ENCODE assay signal across 7 mouse cellular contexts in the genomic region with DNA sequence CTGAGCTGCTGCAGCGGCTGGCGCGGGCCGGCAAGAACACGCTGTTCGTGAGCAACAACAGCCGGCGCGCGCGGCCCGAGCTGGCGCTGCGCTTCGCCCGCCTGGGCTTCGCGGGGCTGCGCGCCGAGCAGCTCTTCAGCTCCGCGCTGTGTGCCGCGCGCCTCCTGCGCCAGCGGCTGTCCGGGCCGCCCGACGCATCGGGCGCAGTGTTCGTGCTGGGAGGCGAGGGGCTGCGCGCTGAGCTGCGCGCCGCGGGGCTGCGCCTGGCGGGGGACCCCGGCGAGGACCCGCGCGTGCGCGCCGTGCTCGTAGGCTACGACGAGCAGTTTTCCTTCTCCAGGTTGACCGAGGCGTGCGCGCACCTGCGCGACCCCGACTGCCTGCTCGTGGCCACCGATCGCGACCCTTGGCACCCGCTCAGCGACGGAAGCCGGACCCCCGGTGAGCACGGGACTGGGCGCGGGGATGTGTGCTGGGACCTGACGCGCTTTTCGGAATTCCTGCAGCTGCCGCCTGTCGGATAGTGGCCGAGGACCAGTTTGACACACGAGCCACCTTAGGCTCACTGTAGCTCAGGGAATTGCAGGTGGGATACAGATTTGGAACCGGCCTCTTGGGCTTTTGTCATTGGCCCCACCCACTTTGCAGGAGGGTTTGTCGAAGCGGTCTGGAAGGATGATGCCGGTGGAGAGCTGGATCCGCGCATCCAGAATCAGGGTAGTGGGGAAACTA. TPM values are rescaled to one million over a fixed set of nuclear protein-coding genes. Genes with fewer than 3 reads are reported as not detected.
DNase-seq lines count a peak whose midpoint lies in the region; ATAC-seq and TF ChIP-seq lines count a peak whose summit lies in the region.

No protein-coding gene starts in this region.

- peak overlapping the region; percentile 83 for H3K9ac ChIP-seq in forebrain, postnatal 0 days
- H3K9ac ChIP-seq in limb, embryonic 15.5 days: peak overlapping the region; percentile 80

- H3K27ac ChIP-seq in forebrain, postnatal 0 days (ENCODE audit: low read depth, low read length): peak overlapping the region; percentile 98
- peak overlapping the region; percentile 93 for H3K27ac ChIP-seq in limb, embryonic 15.5 days

- peak; percentile 46 for DNase-seq in retina, embryonic 14.5 days (ENCODE audit: low spot score)
- DNase-seq in retina, postnatal 1 day: no peak
- peak; percentile 73 for DNase-seq in cerebellum, adult 8-10 months
- DNase-seq in forebrain, postnatal 0 days: peak; percentile 85
- peak; percentile 45 to 58 for DNase-seq in right cerebral cortex, adult 2 months (ENCODE audit: low spot score in 2 of 2)
- no peak for DNase-seq in T-cell, adult 2 months (ENCODE audit: low spot score)

- H3K4me1 ChIP-seq in forebrain, postnatal 0 days (ENCODE audit: insufficient read depth): peaks cover 25% of the 10 kb centered on the region
- H3K4me1 ChIP-seq in limb, embryonic 15.5 days: peaks cover 37% of the 10 kb centered on the region

- WGBS in forebrain, postnatal 0 days: under 1% methylated on average over 80 of the region's 87 CpGs
- WGBS in limb, embryonic 15.5 days: under 1% methylated on average over 78 of the region's 87 CpGs

- no peaks in the 10 kb centered on the region for H3K27me3 ChIP-seq in forebrain, postnatal 0 days (ENCODE audit: insufficient read depth, low read length)
- H3K27me3 ChIP-seq in limb, embryonic 15.5 days: no peaks in the 10 kb centered on the region

- no peak for TF ChIP-seq CTCF in forebrain, postnatal 0 days (IDR thresholded peaks at IDR 0.05; ENCODE audit: low read depth)

- peak overlapping the region; percentile 84 for H3K4me2 ChIP-seq in forebrain, postnatal 0 days (ENCODE audit: low read depth)
- peak overlapping the region; percentile 98 for H3K4me2 ChIP-seq in limb, embryonic 15.5 days

- H3K4me3 ChIP-seq in forebrain, postnatal 0 days (ENCODE audit: low read depth, low read length): peak overlapping the region; percentile 72
- peak overlapping the region; percentile 75 for H3K4me3 ChIP-seq in limb, embryonic 15.5 days

- no peaks in the 10 kb centered on the region for H3K9me3 ChIP-seq in forebrain, postnatal 0 days (ENCODE audit: low read length)
- no peaks in the 10 kb centered on the region for H3K9me3 ChIP-seq in limb, embryonic 15.5 days

- H3K36me3 ChIP-seq in forebrain, postnatal 0 days (ENCODE audit: insufficient read depth): peaks cover 10% of the 10 kb centered on the region; the same call in 1 of the 2 replicates
- H3K36me3 ChIP-seq in limb, embryonic 15.5 days: peaks cover 52% of the 10 kb centered on the region

- ATAC-seq in forebrain, postnatal 0 days: peak; percentile 77
- ATAC-seq in limb, embryonic 15.5 days (ENCODE audit: insufficient number of reproducible peaks, low FRiP score, low TSS enrichment, low read depth): peak; percentile 56

RNA-seq across cellular contexts. Expression of gene Pdxp, which starts 0.5 kb away (rescaled TPM):
- 263 and 283 TPM in 2 replicates for total RNA-seq in forebrain, postnatal 0 days (2014; rRNA removed)
- polyA plus RNA-seq in forebrain, postnatal 0 days (2015; fragmentation: Nextera tagmentation; extraction: Ambion mirVana): 174 and 175 TPM in 2 replicates
- 13.0 and 15.0 TPM in 2 replicates for polyA plus RNA-seq in limb, embryonic 15.5 days (2015; fragmentation: Nextera tagmentation; extraction: Ambion mirVana)

RNA-seq across cellular contexts. Expression of gene Lgals1, which starts 12.3 kb away (rescaled TPM):
- 31.8 and 43.6 TPM in 2 replicates for total RNA-seq in forebrain, postnatal 0 days (2014; rRNA removed)
- polyA plus RNA-seq in forebrain, postnatal 0 days (2015; fragmentation: Nextera tagmentation; extraction: Ambion mirVana): 63.2 and 99.4 TPM in 2 replicates
- 2,795 and 2,816 TPM in 2 replicates for polyA plus RNA-seq in limb, embryonic 15.5 days (2015; fragmentation: Nextera tagmentation; extraction: Ambion mirVana)

RNA-seq across cellular contexts. Expression of gene Sh3bp1, which starts 14.7 kb away (rescaled TPM):
- 2.0 and 6.4 TPM in 2 replicates for total RNA-seq in forebrain, postnatal 0 days (2014; rRNA removed)
- 3.3 and 4.3 TPM in 2 replicates for polyA plus RNA-seq in forebrain, postnatal 0 days (2015; fragmentation: Nextera tagmentation; extraction: Ambion mirVana)
- polyA plus RNA-seq in limb, embryonic 15.5 days (2015; fragmentation: Nextera tagmentation; extraction: Ambion mirVana): 55.2 and 61.1 TPM in 2 replicates

RNA-seq across cellular contexts. Expression of gene Gm49510, which starts 14.8 kb away (rescaled TPM):
- total RNA-seq in forebrain, postnatal 0 days (2014; rRNA removed): not detected in 2 replicates
- polyA plus RNA-seq in forebrain, postnatal 0 days (2015; fragmentation: Nextera tagmentation; extraction: Ambion mirVana): not detected in 2 replicates
- polyA plus RNA-seq in limb, embryonic 15.5 days (2015; fragmentation: Nextera tagmentation; extraction: Ambion mirVana): 0.50 and 0.65 TPM in 2 replicates

RNA-seq across cellular contexts. Expression of gene Nol12, which starts 20.5 kb away (rescaled TPM):
- total RNA-seq in forebrain, postnatal 0 days (2014; rRNA removed): 11.2 and 17.6 TPM in 2 replicates
- 60.3 and 64.2 TPM in 2 replicates for polyA plus RNA-seq in forebrain, postnatal 0 days (2015; fragmentation: Nextera tagmentation; extraction: Ambion mirVana)
- polyA plus RNA-seq in limb, embryonic 15.5 days (2015; fragmentation: Nextera tagmentation; extraction: Ambion mirVana): 53.2 and 55.2 TPM in 2 replicates

Comparison
In these comparisons a context has a peak if more than half of its experiments do, and no peak if none do; other contexts are left out.
1. DNase-seq: peak in retina, embryonic 14.5 days (single experiment), cerebellum, adult 8-10 months (single experiment), forebrain, postnatal 0 days (single experiment) and right cerebral cortex, adult 2 months (2 of 2); none in retina, postnatal 1 day (single experiment) and T-cell, adult 2 months (single experiment).
2. RNA of gene Pdxp, which starts 0.5 kb away (polyA plus RNA-seq): 174 to 175 TPM in forebrain, postnatal 0 days; 13.0 to 15.0 TPM in limb, embryonic 15.5 days; every median in the first group is over 10 times any median in the second.
3. RNA of gene Lgals1, which starts 12.3 kb away (polyA plus RNA-seq): 2,795 to 2,816 TPM in limb, embryonic 15.5 days; 63.2 to 99.4 TPM in forebrain, postnatal 0 days; every median in the first group is over 10 times any median in the second.
4. RNA of gene Sh3bp1, which starts 14.7 kb away (polyA plus RNA-seq): 55.2 to 61.1 TPM in limb, embryonic 15.5 days; 3.3 to 4.3 TPM in forebrain, postnatal 0 days; every median in the first group is over 10 times any median in the second.